Mouse (Mus musculus): Measurements from ENCODE around the gene Defb36.
A peak's percentile ranks its signal among the peaks of the same experiment; 100 is the strongest.

The Defb36 gene

GRCm38 (mm10) chr2:152622953-152623352 lies 18.8 kb downstream of the Defb36 start, which contains the start of gene Defb25:
Gene Defb25 (minus strand): TSS chr2:152623053.
- no peak for DNase-seq

GRCm38 (mm10) chr2:152624566-152624965 lies 20.4 kb downstream of the Defb36 start:
- no peak for DNase-seq

GRCm38 (mm10) chr2:152625256-152625655 lies 21.1 kb downstream of the Defb36 start:
- DNase-seq, result no peak

- peak; percentile 50 for DNase-seq
These were observed 22.9 kb downstream of the Defb36 start, which contains the start of gene Rem1 for GRCm38 (mm10) chr2:152626774-152627591. Gene Rem1 (plus strand): TSS chr2:152626951.

- no peak for DNase-seq
These were observed 23.9 kb downstream of the Defb36 start for GRCm38 (mm10) chr2:152628066-152628465.

GRCm38 (mm10) chr2:152629239-152629638 lies 25.1 kb downstream of the Defb36 start:
- no peak for DNase-seq

GRCm38 (mm10) chr2:152629904-152630303 lies 25.8 kb downstream of the Defb36 start:
- no peak for DNase-seq

- DNase-seq, result no peak
These were observed 29.2 kb downstream of the Defb36 start for GRCm38 (mm10) chr2:152633334-152633733.

GRCm38 (mm10) chr2:152634311-152634710 lies 30.2 kb downstream of the Defb36 start:
- DNase-seq, result no peak

- peak; percentile 81 for DNase-seq
These were observed 32.3 kb downstream of the Defb36 start for GRCm38 (mm10) chr2:152636246-152637005.

- no peak for DNase-seq
These were observed 32.8 kb downstream of the Defb36 start for GRCm38 (mm10) chr2:152637006-152637322.

- no peak for DNase-seq
These were observed 33.3 kb downstream of the Defb36 start for GRCm38 (mm10) chr2:152637381-152637780.

- no peak for DNase-seq
These were observed 34.7 kb downstream of the Defb36 start for GRCm38 (mm10) chr2:152638865-152639264.

- no peak for DNase-seq
These were observed 35.4 kb downstream of the Defb36 start for GRCm38 (mm10) chr2:152639406-152640113.

- DNase-seq, result peak; percentile 85
These were observed 48.9 kb downstream of the Defb36 start for GRCm38 (mm10) chr2:152652901-152653620.

GRCm38 (mm10) chr2:152653874-152654715 lies 50.0 kb downstream of the Defb36 start:
- DNase-seq, result peak; percentile 2

- peak; percentile 68 for DNase-seq
These were observed 53.3 kb downstream of the Defb36 start for GRCm38 (mm10) chr2:152657398-152657797.

GRCm38 (mm10) chr2:152661163-152661562 lies 57.0 kb downstream of the Defb36 start:
- no peak for DNase-seq
